Mouse (Mus musculus) neural tube, embryonic 13.5 days (tissue): Measurements from ENCODE around the gene Rnf141. TPM values are rescaled to one million over a fixed set of nuclear protein-coding genes. Genes with fewer than 3 reads are reported as not detected.

Experiments used
- ATAC-seq: fragments of 200-750 bp; cut with Nextera tagmentation; 2 replicates; pipeline ENCODE4 v1.8.0; 2017; ENCODE audit warnings: low read depth, mild to moderate bottlenecking, moderate TSS enrichment, moderate library complexity
- H3K27ac ChIP-seq: fragments of 300-500 bp; sonication (generic); replicated peaks from 2 replicates; pipeline ENCODE4 v1.5.1; 2015; ENCODE audit warnings: moderate library complexity, mild to moderate bottlenecking, inconsistent platforms
- H3K27me3 ChIP-seq: fragments of 300-500 bp; sonication (generic); 2 replicates; pipeline ENCODE4 v1.6.1; 2015; ENCODE audit warnings: mild to moderate bottlenecking, inconsistent platforms
- H3K36me3 ChIP-seq: fragments of 300-500 bp; sonication (generic); 2 replicates; pipeline ENCODE4 v1.6.1; 2015; ENCODE audit warnings: mild to moderate bottlenecking, inconsistent platforms
- H3K4me1 ChIP-seq: fragments of 300-500 bp; sonication (generic); replicated peaks from 2 replicates; pipeline ENCODE4 v1.6.1; 2015; ENCODE audit warnings: inconsistent platforms
- H3K4me2 ChIP-seq: fragments of 300-500 bp; sonication (generic); 2 replicates; pipeline ENCODE4 v1.6.1; 2015; ENCODE audit warnings: inconsistent platforms, mild to moderate bottlenecking, moderate library complexity
- H3K4me3 ChIP-seq: fragments of 300-500 bp; sonication (generic); 2 replicates; pipeline ENCODE4 v1.5.1; 2015; ENCODE audit warnings: mild to moderate bottlenecking, inconsistent platforms
- H3K9ac ChIP-seq: fragments of 300-500 bp; sonication (generic); 2 replicates; pipeline ENCODE4 v1.6.1; 2015; ENCODE audit warnings: moderate library complexity, mild to moderate bottlenecking, inconsistent platforms
- H3K9me3 ChIP-seq: fragments of 300-500 bp; sonication (generic); 2 replicates; pipeline ENCODE4 v1.6.1; 2016; ENCODE audit warnings: inconsistent platforms
- WGBS: fragments of 180-500 bp; shearing (Covaris S2); methylation state at CpG from one replicate; pipeline ENCODE4 v1.1.7; 2015; 5-methylcytosine and 5-hydroxymethylcytosine counted together
- polyA plus RNA-seq: library from polyadenylated mRNA; unstranded; fragments of >200 nt; fragmentation: Nextera tagmentation; extraction: Ambion mirVana; gene quantifications from 2 replicates; pipeline ENCODE4 v1.2.1, GENCODE M21; 2015

Rnf141 gene
- polyA plus RNA-seq, 1 experiment from 2014 or later: 30.0 TPM

DNA sequence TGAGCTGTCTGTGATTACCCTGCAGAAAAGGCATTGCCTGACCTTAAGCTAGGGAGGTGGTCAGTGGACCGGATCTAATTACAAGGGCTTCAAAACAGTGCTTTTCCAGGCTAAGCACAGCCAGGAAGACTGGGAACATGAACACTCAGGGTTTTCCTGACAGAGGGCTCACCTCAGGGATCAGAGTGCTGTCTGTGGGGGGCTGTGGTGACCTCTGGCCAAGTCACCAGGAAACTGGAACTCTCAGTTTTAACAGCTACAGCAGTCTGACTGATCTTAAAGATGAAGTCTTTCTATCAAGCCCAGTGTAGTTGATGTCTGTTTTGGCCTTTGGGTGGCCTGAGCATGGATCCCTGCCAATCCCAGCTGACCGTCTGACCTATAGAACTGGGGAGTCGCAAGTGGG is 58.5 kb downstream of the Rnf141 start:
- H3K27ac ChIP-seq: no peak overlapping the region
- H3K36me3 ChIP-seq: no peaks in the 10 kb centered on the region
- no peak overlapping the region for H3K4me2 ChIP-seq
- H3K9ac ChIP-seq: no peak overlapping the region
- no peaks in the 10 kb centered on the region for H3K27me3 ChIP-seq
- WGBS: 82% methylated on average over 3 of the region's 3 CpGs
- H3K4me3 ChIP-seq: no peak overlapping the region
- no peaks in the 10 kb centered on the region for H3K9me3 ChIP-seq
- no peak for ATAC-seq
- H3K4me1 ChIP-seq: peaks cover 27% of the 10 kb centered on the region

DNA sequence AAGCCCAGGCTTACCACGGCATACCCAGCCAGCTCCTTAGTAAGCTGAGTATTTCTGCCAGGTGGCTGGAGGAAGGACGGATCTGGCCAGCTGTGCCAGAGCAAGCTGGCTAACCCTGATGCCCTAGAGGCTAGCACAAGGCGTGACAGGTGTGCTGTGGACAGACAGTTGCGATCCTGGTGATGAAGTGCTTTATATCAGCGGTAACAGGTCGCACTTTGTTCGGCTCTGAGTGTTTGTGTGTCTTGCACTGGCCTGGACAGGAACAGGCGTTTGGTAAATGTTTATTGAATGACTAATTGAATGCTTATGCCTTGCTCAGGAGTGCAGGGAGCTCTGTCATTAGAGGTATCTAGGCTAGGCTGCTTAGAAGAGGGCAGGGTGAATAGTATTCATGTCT is 59.3 kb downstream of the Rnf141 start:
- no peaks in the 10 kb centered on the region for H3K36me3 ChIP-seq
- H3K4me3 ChIP-seq: no peak overlapping the region
- no peak for ATAC-seq
- no peak overlapping the region for H3K9ac ChIP-seq
- H3K4me1 ChIP-seq: peaks cover 27% of the 10 kb centered on the region
- H3K9me3 ChIP-seq: no peaks in the 10 kb centered on the region
- no peak overlapping the region for H3K27ac ChIP-seq
- H3K4me2 ChIP-seq: no peak overlapping the region
- 77% methylated on average over 8 of the region's 8 CpGs for WGBS
- H3K27me3 ChIP-seq: no peaks in the 10 kb centered on the region

DNA sequence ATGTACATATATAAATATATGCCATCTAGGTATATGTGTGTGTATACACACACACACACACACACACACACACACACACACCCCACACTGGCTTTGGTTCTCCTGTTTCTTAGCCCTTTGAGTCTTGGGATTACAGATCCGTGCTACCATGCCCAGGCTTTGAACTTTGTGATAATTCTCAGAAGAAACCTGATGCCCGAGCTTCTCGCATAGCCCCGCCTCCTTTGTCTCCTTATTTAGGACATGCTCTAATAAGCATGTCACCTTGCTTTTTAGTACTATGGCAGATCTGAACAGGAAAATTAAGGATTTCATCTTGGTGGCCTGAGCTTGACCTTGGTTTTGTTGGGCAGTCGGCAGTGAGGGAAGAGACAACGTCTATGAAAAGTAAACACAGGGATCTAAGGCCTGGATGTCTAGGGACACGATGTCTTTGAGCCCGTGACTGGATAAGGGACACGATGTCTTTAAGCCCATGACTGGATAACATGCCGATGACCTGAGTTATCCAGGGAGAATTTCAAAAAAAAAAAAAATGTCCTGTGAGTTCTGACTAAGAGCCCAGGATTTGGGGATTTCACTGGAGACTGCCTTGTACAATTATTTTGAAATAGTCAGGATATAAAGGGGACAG is 61.3 kb downstream of the Rnf141 start:
- Histone ChIP-seq H3K9ac (no peak overlapping the region), H3K36me3 (no peaks in the 10 kb centered on the region), H3K9me3 (no peaks in the 10 kb centered on the region), H3K27ac (no peak overlapping the region), H3K4me2 (no peak overlapping the region), H3K4me3 (no peak overlapping the region), H3K27me3 (no peaks in the 10 kb centered on the region), H3K4me1 (peaks cover 34% of the 10 kb centered on the region)
- no peak for ATAC-seq
- 56% methylated on average over 10 of the region's 10 CpGs for WGBS

DNA sequence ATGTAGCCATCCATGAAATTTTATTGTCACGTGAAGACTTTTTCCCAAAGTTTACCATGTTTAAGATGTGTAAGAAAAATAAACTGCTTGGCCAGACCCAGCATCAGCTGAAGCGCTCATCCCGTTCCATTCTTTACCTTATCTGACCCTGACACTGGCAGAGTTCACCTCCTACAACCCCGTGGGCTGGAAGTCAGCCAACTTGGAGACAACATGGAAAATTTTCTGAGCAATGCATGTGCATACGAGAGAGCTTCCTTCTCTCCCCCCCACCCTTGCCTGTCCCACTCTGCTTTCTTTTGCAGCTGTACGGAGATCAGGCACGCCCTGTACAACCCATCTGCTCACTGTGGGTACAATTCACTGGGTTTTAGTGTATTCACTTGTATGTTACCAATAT is 62.1 kb downstream of the Rnf141 start:
- Histone ChIP-seq H3K4me2 (no peak overlapping the region), H3K4me3 (no peak overlapping the region), H3K9ac (no peak overlapping the region), H3K27me3 (no peaks in the 10 kb centered on the region), H3K4me1 (peaks cover 34% of the 10 kb centered on the region), H3K27ac (peak overlapping the region; percentile 24; the same call in 1 of the 2 replicates), H3K36me3 (no peaks in the 10 kb centered on the region), H3K9me3 (no peaks in the 10 kb centered on the region)
- no peak for ATAC-seq
- 77% methylated on average over 7 of the region's 7 CpGs for WGBS

DNA sequence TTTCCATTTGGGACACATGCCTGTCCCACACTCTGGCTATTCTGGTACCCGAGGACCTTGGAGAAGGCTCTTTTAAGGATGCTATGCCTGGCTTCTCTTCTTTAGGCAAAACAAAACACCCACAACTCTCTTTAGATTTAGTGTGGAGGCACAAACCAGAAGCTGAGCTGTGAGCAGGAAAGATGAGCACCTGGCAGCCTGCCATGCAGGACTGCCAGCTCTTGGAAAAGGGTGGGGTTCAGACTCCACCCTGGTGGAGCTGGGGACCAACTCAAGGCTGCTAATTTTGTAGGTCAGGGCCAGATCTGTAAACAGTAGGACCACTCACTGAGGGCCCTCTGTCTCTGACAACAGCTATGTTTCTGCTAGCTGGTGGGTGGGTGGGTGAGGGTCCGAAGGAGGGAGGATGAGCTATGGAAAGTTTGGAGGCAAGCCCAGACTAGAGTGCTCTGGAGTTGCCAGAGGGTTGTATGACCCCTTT is 63.0 kb downstream of the Rnf141 start:
- Histone ChIP-seq H3K9ac (no peak overlapping the region), H3K4me3 (no peak overlapping the region), H3K27me3 (no peaks in the 10 kb centered on the region), H3K4me2 (no peak overlapping the region), H3K4me1 (peaks cover 34% of the 10 kb centered on the region), H3K36me3 (no peaks in the 10 kb centered on the region), H3K9me3 (no peaks in the 10 kb centered on the region), H3K27ac (peak overlapping the region; percentile 39)
- 56% methylated on average over 2 of the region's 2 CpGs for WGBS
- no peak for ATAC-seq

DNA sequence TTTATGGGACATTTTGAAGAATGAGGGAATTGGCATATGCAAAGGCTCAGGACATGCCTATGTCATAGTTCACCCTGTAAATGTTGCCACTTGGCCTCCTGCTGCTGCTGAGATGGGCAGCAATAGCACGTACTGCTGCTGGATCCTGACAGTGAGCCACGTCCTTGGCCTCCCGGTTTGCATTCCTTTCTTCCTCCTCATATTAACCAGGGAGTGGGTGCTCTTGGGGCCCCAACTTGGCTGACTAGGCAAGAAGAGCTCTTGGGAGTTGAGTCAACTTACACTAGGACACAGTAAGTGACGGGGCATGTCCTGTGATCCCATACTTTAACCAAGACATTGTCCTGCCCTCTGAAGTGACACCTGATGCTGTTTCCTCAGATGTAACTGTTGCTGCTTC is 63.7 kb downstream of the Rnf141 start:
- Histone ChIP-seq H3K4me1 (peaks cover 29% of the 10 kb centered on the region), H3K4me3 (no peak overlapping the region), H3K9ac (no peak overlapping the region), H3K27me3 (no peaks in the 10 kb centered on the region), H3K27ac (peak overlapping the region; percentile 39; the same call in 1 of the 2 replicates), H3K4me2 (no peak overlapping the region), H3K36me3 (no peaks in the 10 kb centered on the region), H3K9me3 (no peaks in the 10 kb centered on the region)
- WGBS: 88% methylated on average over 4 of the region's 4 CpGs
- no peak for ATAC-seq

DNA sequence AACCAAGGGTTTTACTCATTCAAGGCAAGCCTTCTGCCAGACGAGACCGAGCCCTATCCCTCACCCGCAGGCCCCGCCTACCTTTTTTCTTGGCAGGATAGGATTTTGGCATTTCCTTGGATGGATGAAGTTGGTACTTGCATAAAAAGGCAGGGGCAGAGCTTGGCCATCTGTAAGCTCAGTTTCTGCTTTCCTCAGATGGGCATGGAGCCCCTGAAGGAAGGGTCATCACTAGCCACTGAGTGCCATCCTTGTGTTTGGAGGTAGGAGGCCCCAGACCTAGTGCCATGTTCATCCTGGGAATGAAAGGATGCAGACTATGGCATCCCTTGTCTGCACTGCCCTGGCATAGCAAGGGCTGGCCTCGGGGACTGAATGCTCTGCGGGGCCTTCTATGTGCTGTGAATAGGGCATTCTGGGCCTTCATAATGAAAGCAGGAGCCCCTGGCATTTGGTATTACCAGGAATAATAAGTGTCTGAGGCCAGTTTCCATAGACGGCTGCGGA is 64.6 kb downstream of the Rnf141 start:
- Histone ChIP-seq H3K36me3 (no peaks in the 10 kb centered on the region), H3K9me3 (no peaks in the 10 kb centered on the region), H3K27me3 (no peaks in the 10 kb centered on the region), H3K9ac (no peak overlapping the region), H3K4me2 (no peak overlapping the region), H3K27ac (peak overlapping the region; percentile 33; the same call in 1 of the 2 replicates), H3K4me1 (peaks cover 29% of the 10 kb centered on the region), H3K4me3 (no peak overlapping the region)
- 0 out of 2 replicates have a peak, but pooled peaks have one; percentile 25 for ATAC-seq
- WGBS: 74% methylated on average over 8 of the region's 8 CpGs

DNA sequence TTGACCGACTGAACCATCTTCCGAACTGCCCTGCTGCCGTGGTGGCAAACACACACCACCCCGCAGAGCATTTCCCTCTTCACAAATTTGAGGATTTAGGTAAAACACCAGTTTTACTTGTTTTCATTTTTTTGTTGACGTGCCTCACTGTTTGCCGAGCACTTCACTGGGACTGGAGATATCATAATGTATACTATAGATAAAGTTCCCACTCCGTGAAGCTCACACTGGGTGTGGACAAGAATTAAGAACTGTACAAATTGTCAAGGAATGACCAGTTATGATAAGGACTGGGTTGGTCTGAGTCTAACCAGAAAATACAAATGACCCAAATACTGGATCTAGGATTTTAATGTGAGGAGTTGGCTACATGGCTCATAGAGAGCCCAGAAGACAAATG is 65.3 kb downstream of the Rnf141 start:
- WGBS: 94% methylated on average over 7 of the region's 7 CpGs

DNA sequence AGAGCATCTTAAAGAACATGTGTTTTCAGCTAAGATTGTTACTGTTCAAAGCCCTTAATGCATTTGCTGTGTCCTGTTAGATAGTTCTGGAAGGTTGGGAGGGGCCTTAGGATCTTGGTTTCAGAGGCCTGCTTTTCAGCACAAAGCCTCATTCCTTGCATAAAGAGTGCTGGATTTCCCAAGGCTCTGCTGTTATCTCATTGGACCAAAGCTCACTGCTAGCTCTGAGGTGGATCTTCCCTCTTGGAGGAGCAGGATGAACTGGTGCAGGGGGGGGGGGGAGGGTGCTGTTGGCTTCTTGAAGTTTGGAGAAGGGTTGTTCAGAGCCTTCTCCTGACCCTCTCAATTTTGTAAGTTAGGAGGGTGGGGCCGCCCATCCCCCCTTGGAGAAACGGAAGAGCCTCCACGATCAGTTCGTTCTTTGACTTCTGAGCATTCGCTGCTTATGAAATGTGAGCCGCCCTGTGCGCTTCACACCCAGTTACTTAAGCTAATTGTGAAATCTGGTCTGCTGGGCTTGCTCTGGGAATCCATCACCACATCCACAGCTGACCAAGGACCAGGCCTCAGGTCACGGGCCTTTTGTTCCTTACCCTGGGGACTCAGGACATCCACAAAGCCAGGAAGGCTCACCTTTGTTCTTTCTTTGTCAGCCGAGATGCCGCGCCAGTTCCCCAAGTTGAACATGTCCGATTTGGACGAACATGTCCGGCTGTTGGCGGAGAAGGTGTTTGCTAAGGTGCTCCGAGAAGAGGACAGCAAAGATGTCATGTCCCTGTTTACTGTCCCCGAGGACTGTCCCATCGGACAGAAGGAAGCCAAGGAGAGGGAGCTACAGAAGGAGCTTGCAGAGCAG is 66.9 kb downstream of the Rnf141 start:
- H3K4me2 ChIP-seq: no peak overlapping the region
- no peaks in the 10 kb centered on the region for H3K9me3 ChIP-seq
- no peak overlapping the region for H3K27ac ChIP-seq
- H3K27me3 ChIP-seq: no peaks in the 10 kb centered on the region
- ATAC-seq: no peak
- H3K9ac ChIP-seq: no peak overlapping the region
- peaks cover 34% of the 10 kb centered on the region for H3K4me1 ChIP-seq
- no peak overlapping the region for H3K4me3 ChIP-seq
- WGBS: 83% methylated on average over 18 of the region's 18 CpGs
- H3K36me3 ChIP-seq: no peaks in the 10 kb centered on the region

More for the DNA sequence above, 65.3 kb downstream of the Rnf141 start:
- Histone ChIP-seq H3K36me3 (no peaks in the 10 kb centered on the region), H3K27me3 (no peaks in the 10 kb centered on the region), H3K4me3 (no peak overlapping the region), H3K9ac (no peak overlapping the region), H3K4me1 (peaks cover 33% of the 10 kb centered on the region), H3K27ac (no peak overlapping the region), H3K9me3 (no peaks in the 10 kb centered on the region), H3K4me2 (no peak overlapping the region)
- no peak for ATAC-seq

DNA sequence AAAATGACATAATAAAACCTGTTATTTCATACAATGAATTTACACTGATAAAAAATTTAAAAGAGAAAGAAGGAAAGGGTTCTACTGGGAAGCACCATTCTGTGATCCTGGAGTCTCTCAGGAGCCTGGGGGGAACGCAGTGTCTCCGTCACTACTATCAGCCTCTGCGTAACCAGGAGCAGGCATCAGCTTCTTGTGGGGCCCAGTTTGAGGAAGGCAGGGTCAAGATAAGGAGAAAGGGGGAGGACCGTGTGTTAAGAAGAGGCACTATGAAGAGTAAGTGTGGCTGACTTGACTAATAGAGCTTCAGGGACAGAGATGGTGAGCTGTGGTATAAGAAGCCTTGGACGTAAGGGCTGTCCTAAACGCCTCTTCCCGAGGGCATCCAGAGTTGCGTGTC is 69.6 kb downstream of the Rnf141 start:
- H3K4me1 ChIP-seq: peaks cover 16% of the 10 kb centered on the region
- H3K27ac ChIP-seq: no peak overlapping the region
- no peak for ATAC-seq

DNA sequence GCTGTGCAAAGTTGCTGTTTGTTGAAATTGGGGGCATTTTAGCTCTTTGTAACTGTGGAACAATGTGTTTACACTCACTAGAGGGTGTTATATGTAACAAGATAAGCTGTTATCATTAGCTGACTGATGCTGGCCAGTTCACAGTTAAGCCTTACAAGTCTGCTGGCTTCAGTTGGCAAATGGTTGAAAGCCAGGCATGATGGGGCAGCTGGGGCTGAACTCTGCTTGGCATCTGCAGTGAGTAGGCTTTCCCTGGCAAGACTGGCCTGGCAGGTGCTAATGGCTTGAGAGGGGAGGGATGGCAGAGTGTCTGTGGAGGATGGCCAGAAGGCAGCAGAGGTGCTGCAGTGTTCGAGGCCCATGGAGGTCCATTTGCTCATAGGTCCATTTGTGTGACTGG is 70.2 kb downstream of the Rnf141 start:
- H3K36me3 ChIP-seq: no peaks in the 10 kb centered on the region
- WGBS: 74% methylated on average over 1 of the region's 1 CpGs
- H3K9ac ChIP-seq: 0 out of 2 replicates have a peak overlapping the region, but pooled peaks have one; percentile 22
- H3K9me3 ChIP-seq: no peaks in the 10 kb centered on the region
- H3K4me3 ChIP-seq: no peak overlapping the region
- peak overlapping the region; percentile 33; the same call in 1 of the 2 replicates for H3K27ac ChIP-seq
- peaks cover 9% of the 10 kb centered on the region for H3K27me3 ChIP-seq
- peaks cover 11% of the 10 kb centered on the region for H3K4me1 ChIP-seq
- no peak for ATAC-seq
- peak overlapping the region; percentile 24; the same call in 1 of the 2 replicates for H3K4me2 ChIP-seq

More for the DNA sequence above, 69.6 kb downstream of the Rnf141 start:
- WGBS: 88% methylated on average over 8 of the region's 8 CpGs
- H3K4me2 ChIP-seq: no peak overlapping the region
- H3K4me3 ChIP-seq: no peak overlapping the region
- H3K27me3 ChIP-seq: peaks cover 3% of the 10 kb centered on the region
- H3K36me3 ChIP-seq: no peaks in the 10 kb centered on the region
- no peaks in the 10 kb centered on the region for H3K9me3 ChIP-seq
- no peak overlapping the region for H3K9ac ChIP-seq
